Mouse (Mus musculus) liver, adult (tissue): Measurements from ENCODE around the gene Gm9857.

Experiments
- GATA4 ChIP-seq: IDR thresholded peaks from 2 replicates; pipeline ENCODE4 v1.6.1; 2014; ENCODE audit warnings: mild to moderate bottlenecking, low read length; ENCODE audit not compliant: insufficient replicate concordance

The Gm9857 gene

DNA sequence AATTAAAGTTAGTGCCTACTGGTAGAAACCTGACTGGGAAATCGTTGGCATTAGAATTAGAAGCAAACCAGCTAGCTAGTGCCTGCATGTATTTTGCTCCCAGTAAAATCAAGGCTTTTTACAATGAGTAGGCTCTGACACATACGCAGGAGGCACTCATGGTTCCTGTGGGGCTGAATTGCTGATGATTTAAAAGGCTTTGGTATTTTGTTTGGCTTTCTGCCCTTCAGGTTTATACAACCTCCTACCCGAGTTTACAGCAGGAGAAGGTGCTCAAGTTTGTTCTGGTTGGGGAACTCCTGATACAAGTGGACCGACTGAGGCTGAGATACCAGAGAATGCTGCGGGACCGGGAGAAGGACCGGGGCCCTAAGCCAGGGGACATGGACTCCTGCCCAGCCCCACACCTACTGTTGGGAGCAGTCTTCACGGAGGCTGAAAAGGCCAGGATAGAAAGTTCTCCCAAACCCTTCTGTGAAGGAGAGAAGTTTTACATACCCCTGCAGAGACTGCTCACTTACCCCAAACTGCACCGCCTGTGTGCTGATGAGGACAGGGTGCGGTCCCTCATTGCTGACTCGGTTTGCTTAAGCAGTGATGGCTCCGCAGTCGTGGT is 19.5 kb upstream of the Gm9857 start:
- no peak for TF ChIP-seq GATA4

DNA sequence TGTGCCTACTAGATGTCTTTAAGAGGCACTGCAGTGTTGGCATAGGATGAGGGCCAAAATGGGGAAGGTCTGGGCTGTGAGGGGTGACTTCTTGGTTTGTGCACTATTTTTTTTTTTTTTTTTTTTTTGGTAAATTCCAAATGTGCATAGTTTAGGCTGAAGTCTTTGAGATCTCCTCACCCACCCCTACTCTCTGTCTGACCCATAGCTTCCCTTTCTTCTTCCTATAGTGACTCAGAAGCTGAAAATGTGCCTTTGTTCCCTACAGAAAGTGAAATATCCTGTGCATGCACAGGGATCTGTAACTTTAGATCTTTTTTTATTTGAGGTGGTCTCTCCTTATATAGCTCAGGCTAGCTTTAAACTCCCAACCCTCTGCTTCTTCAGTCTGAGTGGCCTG is 17.7 kb upstream of the Gm9857 start:
- TF ChIP-seq GATA4: no peak

DNA sequence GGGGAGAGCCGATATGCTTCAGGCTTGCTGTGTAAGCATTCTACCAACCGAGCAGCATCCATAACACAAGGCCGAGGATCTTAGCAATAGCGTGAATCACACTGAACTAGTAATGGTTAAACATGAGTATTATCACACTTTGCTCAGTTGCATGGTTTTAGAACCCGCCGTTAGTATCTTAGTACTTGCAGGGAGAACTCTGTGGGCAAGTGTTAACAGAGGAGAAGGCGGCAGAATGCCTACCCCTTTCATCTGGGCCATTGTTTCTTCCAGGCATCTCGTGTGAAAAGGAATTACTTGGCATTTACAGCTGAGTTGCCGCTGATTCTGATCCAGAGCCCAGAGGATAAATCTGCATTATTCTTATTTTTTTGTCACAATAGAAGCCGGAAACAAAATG is 751 bp upstream of the Gm9857 start:
- TF ChIP-seq GATA4: no peak

DNA sequence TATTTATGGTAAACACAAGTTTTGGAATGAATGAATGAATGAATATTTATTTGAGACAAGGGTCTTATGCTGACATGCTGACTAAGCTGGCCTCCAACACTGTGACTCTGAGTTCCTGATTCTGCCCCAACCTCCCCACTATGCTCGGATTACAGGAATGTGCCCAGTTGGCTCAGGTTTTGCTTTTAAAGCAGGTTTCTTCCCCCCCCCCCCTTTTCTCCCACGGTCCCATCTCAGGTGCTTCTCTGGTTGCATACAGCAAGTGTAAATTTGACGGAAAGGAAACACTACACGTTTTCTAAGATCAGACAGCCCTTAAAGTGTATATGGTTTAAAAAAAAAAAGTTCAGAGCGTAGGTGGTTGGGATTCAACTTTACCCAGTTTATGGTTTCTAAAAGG is 672 bp downstream of the Gm9857 start, which contains the start of gene Henmt1:
Gene Henmt1 (plus strand): TSS at position 301 of the 400 bp plus-strand sequence.
- TF ChIP-seq GATA4: no peak

DNA sequence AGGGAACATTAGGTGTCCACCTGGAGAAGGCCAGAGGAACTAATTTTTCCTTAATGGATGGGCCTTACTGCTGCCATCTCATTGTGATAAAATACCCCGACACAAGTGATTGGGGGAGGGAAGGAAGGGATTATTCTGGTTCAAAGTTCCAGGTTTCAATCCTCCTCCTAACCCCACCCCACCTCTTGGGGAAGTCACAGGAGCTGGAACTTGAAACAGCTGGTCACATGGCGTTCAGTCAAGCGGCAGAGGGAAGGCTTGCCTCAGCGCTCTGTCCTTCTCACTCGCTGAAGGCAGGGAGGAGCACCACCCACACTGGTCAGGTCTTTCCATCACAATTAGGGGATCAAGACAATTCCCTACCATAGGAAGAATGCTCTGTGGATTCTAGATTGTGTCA is 1.6 kb downstream of the Gm9857 start:
- no peak for TF ChIP-seq GATA4

DNA sequence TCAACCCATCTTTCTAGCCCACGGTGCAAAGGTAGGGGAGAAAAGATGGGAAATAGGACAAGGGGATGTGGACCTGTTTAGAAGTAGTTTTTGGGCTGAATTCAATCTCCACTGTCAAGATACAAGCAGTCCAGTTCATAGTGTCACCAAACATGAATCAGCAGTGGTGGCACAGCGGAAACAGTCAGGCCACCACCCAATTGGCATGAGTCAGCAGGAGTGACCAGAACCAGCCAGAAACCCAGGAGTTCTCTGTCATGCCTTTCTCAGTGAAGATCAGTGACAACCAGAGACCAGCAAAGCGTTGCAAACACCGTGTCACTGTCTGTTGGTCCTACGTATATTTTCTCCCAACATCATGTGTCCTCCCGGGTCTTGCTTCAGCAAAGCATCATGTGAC is 6.7 kb downstream of the Gm9857 start:
- TF ChIP-seq GATA4: no peak

DNA sequence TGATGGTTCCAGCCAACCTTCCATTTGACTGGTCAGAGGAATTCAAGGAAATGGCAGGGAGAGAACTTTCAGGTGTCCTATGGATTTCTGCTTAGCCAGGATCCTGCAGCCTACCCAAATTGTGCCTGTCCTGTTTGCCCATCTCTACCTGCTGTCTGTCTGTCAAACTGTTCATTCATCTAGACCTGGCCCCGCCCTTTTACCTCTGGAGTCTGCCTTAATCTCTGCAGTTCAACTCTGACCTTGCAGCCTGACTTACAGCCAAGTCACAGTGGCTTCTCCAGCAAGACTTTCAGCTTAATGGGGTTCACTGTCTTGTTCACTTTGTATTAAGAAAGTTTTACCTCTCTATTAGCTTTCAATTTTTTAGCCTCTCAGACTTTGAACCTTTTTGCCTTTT is 13.9 kb downstream of the Gm9857 start:
- TF ChIP-seq GATA4: no peak

DNA sequence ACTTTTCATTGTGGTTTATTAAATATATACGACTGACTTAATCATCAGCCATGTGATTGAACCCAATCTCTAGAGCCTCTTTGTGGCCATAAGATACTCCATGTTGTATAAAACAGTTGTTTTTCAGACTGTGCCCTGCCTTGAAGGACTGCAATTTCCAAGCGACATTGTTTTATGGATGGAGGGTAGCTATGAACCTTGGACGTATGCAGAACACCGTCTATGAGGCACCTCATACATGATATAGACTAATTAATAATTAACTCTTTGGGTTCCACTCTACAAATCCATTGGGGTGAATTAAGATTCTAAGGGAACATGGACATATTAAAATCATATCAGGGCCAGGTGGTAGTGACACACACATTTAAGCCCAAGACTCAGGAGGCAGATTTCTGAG is 14.6 kb downstream of the Gm9857 start:
- no peak for TF ChIP-seq GATA4

DNA sequence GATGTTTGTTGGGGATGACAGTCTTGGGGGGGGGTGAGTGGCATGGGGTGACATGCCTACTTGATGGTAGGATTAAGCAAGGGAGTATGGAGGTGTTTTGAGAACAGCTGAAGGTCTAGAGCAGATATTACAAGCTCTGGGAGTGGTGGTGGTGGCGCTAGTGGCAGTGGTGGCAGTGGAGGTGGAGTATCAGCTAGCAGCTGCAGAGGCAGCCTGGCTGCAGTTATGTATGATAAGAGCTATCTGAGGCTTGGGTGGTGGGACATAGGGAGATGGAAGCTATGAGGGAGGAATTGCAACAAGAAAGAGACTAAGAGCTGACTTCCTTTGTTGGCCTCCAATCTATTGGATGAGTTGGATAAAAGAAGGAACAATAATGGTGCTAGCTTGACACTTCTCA is 18.4 kb downstream of the Gm9857 start:
- no peak for TF ChIP-seq GATA4

DNA sequence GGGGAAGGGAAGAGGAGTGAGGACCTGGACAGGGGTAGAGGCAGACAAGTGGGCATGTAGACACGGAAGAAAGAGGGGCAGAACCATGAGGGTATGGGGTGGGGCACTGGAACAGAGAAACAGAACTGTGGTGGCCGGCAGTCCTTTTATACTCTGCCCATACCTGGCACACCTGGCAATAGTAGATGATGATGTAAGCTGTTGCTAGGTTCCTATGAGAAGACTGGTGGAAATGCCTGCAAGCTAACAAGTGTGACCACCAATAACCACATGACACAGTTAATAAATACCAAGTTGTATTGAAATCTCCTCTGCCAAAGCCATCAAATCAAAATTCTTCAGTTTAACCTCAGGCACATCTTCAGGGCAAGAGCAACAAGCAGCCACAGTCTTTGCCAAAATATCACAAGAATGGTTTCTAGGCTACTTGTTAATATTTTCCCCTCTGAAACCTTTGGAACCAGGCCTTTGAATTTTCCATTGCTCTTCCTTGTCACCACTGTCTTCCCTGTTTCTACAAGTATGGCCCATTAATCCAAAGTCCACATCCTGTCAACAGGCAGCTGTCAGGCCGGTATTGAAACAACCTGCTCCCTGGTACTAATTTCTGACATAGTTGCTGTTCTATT is 19.7 kb downstream of the Gm9857 start:
- TF ChIP-seq GATA4: no peak

DNA sequence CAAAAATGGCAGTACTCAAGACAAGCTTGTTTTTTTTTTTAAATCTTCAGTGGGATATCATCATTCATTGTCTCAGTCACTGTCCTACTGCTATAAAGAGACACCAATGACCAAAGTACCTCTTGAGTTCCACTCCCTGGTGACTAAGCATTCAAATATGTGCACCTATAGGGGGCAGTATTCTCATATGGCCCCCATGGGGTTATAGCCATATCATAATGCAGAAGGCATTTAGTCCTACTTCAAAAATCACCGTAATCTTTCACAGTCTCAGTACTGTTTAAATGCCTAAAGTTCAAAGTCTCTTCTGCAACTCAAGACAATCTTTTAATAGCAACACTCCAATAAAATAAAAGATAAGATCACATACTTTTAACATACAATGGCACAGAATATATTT is 21.4 kb downstream of the Gm9857 start:
- no peak for TF ChIP-seq GATA4

DNA sequence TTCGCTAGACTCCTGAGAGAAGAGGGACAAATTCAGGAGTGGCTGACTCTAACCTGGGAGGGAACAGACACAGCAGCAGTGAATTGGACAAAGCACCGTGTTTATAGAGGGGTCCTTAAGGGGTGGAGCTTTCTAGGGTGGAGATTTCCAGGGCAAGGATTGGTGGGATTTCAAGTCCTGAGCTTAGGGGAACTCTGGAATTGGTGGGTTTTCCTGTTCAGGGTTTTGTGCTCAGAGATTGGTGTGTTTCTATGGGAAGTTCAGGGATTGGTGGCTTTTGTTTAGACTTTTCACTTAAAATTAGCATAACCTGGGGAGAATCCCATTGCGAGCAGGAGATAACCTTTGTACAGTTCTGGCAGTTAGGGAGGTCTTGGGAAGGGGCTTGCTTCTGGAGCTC is 22.3 kb downstream of the Gm9857 start:
- no peak for TF ChIP-seq GATA4

DNA sequence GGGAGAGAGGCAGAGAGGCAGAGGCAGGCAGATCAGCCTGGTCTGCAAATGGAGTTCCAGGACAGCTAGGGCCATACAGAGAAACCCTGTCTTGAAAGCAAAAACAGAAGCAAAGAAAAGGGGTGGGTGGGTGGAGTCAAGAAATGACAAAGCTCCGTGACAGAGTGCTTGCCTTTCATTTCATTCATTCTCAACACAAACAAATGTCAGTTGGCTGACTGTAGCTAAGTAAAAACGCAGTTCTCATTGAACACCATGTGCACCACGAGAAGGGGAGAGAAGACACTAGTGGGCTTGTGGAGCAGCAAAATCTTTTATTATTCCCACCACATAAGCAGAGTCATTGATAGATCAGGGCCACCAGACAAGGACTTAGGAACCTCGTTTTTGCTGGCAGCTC is 23.4 kb downstream of the Gm9857 start:
- no peak for TF ChIP-seq GATA4

DNA sequence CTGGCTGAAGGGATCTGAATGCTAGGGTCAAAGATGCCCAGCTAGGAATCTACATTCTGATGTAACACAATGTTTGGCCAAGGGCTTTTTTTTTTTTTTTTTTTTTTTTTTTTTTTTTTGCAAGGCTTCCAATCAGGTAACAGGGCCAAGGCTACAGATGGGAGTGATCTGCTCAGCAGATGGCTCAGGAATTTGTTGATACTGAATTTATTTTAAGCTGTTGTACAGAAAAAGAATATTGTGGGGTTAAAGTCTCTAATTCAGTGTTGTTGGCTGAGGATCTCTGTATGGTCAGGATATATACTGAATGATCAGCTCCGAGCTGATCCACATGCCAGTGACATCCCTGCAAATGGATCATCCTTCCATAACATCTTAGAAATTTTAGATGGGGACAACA is 24.2 kb downstream of the Gm9857 start:
- no peak for TF ChIP-seq GATA4

DNA sequence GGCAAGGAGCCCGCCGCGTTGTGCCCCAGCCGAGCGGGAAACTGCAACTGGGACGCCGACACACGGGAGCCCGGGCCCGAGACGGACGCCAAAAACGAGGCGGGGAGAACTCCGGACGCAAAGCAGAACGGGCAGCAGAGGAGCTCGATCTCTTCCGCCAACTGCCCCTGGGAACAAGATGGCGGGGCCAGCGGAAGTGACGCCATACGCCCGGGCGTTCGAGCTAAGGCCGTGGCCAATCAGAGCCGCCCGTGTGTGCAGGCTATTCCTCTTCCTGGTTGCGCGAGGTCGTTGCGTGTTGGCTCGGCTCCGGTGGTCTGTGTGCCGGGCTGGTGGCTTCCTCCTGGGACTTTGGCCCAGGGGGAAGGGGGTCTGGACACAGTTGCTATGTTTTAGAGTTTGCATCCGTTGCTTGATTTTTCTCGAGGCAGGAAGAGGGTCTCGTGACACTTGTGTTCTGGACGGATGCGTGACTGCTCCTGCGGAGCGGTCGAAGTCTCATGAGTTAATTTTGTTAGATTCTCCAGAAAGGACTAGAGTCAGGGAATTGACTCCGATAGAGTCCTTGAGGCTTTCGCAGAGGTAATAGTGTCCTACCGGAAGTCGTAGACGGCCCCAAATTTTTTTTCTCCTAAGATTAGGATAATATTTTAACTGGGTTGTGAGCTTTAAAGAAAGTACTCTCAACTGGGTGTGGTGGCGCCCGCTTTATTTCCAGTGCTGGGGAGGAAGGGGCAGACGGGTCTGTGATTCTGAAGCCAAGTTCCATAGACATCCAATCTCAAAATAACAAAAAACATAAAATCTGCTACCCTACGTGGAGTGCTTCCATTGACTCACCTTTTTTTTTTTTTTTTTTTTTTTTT is 28.5 kb downstream of the Gm9857 start, which contains the start of gene Prpf38b:
Gene Prpf38b (minus strand): TSS at position 180 of the 866 bp plus-strand sequence.
- TF ChIP-seq GATA4: no peak

DNA sequence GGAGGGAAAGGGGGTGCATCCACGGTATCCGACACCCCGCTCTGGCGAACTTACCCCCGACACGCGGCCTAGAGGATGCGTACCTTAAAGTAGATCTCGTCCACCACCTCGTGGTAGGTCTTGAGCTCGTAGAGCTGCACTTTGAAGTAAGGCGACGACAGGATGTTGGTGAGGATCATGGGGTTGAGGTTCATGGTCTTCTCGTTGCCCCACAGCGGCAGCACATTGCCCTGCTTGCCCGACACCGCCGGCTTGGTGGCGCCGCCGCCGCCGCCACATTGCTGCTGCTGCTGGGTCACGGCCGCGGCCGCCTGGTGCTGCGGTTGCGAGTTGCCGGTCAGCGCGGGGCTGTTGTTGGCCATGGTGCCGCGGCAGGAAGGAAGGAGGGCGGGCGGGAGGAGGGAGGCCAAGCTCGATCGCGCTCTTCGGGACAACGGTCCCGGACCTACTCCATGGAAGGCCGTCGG is 29.1 kb downstream of the Gm9857 start:
- no peak for TF ChIP-seq GATA4

DNA sequence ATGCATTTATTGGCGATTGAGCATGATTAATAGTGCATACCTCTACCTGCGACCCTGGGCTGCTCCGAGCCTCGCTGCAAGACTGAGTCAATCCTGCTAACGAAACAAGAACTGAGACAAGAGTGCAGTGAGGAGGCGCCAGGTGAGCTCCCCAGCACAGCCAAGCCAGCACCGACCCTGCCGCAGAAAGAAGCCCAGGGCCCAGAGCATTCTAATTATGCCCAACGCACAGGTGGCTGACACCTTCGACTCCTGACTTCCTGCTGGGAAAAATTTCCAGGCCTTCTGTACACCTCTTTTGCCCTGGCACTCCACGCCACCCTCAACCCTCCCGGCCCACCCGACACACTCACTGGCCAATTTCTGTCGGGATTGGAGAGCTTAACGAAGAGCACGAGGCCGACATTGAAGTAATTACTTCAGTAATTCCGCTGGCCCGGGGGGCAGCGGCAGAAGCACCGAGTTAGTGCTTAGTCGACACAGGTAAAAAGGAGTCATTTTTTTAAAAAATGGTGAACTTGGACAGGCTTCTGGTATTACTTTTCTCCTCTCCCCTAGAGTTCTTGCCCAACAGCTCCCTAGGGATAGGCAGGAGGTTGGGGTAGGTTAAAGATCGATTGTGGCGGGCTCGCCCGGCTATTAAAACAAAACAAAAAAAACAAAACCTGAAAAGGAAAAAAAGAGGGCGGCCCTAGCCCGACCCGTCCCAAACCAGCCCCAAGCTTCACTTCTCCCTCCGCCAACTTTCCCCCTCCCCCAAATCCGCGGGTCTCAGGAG is 29.8 kb downstream of the Gm9857 start:
- TF ChIP-seq GATA4: no peak
